Mouse (Mus musculus) limb, embryonic 13.5 days (tissue): ENCODE results near the gene Commd2. TPM values are rescaled to one million over a fixed set of nuclear protein-coding genes. Genes with fewer than 3 reads are reported as not detected.

ENCODE experiments used
- ATAC-seq: fragments of 200-750 bp; cut with Nextera tagmentation; 2 replicates; pipeline ENCODE4 v1.8.0; 2017; ENCODE audit warnings: low read depth, moderate number of reproducible peaks, moderate TSS enrichment; ENCODE audit not compliant: low FRiP score
- H3K27ac ChIP-seq: fragments of 300-500 bp; sonication (generic); 2 replicates; pipeline ENCODE4 v1.5.1; 2015; ENCODE audit warnings: inconsistent platforms, mild to moderate bottlenecking, moderate library complexity
- H3K27me3 ChIP-seq: fragments of 300-500 bp; sonication (generic); 2 replicates; pipeline ENCODE4 v1.6.1; 2015; ENCODE audit warnings: mild to moderate bottlenecking, inconsistent platforms
- H3K36me3 ChIP-seq: fragments of 300-500 bp; sonication (generic); 2 replicates; pipeline ENCODE4 v1.6.1; 2015; ENCODE audit warnings: inconsistent platforms, mild to moderate bottlenecking, moderate library complexity
- H3K4me1 ChIP-seq: fragments of 300-500 bp; sonication (generic); 2 replicates; pipeline ENCODE4 v1.6.1; 2015; ENCODE audit warnings: inconsistent platforms
- H3K4me2 ChIP-seq: fragments of 300-500 bp; sonication (generic); replicated peaks from 2 replicates; pipeline ENCODE4 v1.6.1; 2015; ENCODE audit warnings: inconsistent platforms, mild to moderate bottlenecking, moderate library complexity
- H3K4me3 ChIP-seq: fragments of 300-500 bp; sonication (generic); 2 replicates; pipeline ENCODE4 v1.5.1; 2015; ENCODE audit warnings: moderate library complexity, mild to moderate bottlenecking, inconsistent platforms
- H3K9ac ChIP-seq: fragments of 300-500 bp; sonication (generic); 2 replicates; pipeline ENCODE4 v1.6.1; 2015; ENCODE audit warnings: mild to moderate bottlenecking, inconsistent platforms
- H3K9me3 ChIP-seq: fragments of 300-500 bp; sonication (generic); 2 replicates; pipeline ENCODE4 v1.6.1; 2016; ENCODE audit warnings: inconsistent platforms
- WGBS: fragments of 180-500 bp; shearing (Covaris S2); methylation state at CpG from one replicate; pipeline ENCODE4 v1.1.7; 2015; 5-methylcytosine and 5-hydroxymethylcytosine counted together
- microRNA-seq: library from miRNA; unstranded; fragments of <30 nt; microRNA quantifications from one replicate; pipeline ENCODE4, GENCODE M21; 2016
- polyA plus RNA-seq: library from polyadenylated mRNA; unstranded; fragments of >200 nt; fragmentation: Nextera tagmentation; extraction: Ambion mirVana; gene quantifications from 2 replicates; pipeline ENCODE4 v1.2.1, GENCODE M21; 2015

Gene Commd2
- polyA plus RNA-seq, 1 experiment from 2014 or later, result 78.1 TPM

DNA sequence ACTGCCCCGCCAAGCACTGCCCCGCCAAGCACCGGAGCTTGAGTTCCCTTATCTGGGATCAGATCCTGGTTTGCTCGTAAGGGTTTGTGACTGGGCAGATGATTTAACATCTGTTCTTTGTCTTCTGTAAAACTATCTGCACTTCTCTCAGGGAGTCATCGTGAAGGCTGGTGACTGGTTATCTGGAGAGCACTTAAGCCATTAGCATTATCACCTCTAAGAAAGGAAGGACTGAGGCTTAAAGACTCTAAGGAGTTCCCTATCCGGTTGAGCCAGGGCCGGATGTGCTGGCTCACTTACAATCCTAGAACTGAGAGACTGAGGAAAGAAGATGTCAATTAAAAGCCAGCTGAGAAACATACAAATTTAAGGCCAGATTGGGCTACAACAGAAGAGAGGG is 39.7 kb downstream of the Commd2 start:
- ATAC-seq, result no peak
- no peak overlapping the region for H3K4me3 ChIP-seq
- no peaks in the 10 kb centered on the region for H3K27me3 ChIP-seq
- no peak overlapping the region for H3K27ac ChIP-seq
- H3K36me3 ChIP-seq, result no peaks in the 10 kb centered on the region
- no peak overlapping the region for H3K9ac ChIP-seq
- WGBS, result 45% methylated on average over 7 of the region's 7 CpGs
- H3K4me1 ChIP-seq, result no peaks in the 10 kb centered on the region
- H3K9me3 ChIP-seq, result no peaks in the 10 kb centered on the region
- no peak overlapping the region for H3K4me2 ChIP-seq

- no peak overlapping the region for H3K4me3 ChIP-seq
- H3K27me3 ChIP-seq, result no peaks in the 10 kb centered on the region
- H3K9me3 ChIP-seq, result no peaks in the 10 kb centered on the region
- peak overlapping the region; percentile 65; the same call in 1 of the 2 replicates for H3K27ac ChIP-seq
- H3K9ac ChIP-seq, result no peak overlapping the region
- ATAC-seq, result peak; percentile 89
- 11% methylated on average over 1 of the region's 1 CpGs for WGBS
- H3K4me2 ChIP-seq, result no peak overlapping the region
- H3K36me3 ChIP-seq, result no peaks in the 10 kb centered on the region
- H3K4me1 ChIP-seq, result peaks cover 10% of the 10 kb centered on the region
Measured at GRCm38 (mm10) chr3:57604618-57605015, 46.9 kb downstream of the Commd2 start.

DNA sequence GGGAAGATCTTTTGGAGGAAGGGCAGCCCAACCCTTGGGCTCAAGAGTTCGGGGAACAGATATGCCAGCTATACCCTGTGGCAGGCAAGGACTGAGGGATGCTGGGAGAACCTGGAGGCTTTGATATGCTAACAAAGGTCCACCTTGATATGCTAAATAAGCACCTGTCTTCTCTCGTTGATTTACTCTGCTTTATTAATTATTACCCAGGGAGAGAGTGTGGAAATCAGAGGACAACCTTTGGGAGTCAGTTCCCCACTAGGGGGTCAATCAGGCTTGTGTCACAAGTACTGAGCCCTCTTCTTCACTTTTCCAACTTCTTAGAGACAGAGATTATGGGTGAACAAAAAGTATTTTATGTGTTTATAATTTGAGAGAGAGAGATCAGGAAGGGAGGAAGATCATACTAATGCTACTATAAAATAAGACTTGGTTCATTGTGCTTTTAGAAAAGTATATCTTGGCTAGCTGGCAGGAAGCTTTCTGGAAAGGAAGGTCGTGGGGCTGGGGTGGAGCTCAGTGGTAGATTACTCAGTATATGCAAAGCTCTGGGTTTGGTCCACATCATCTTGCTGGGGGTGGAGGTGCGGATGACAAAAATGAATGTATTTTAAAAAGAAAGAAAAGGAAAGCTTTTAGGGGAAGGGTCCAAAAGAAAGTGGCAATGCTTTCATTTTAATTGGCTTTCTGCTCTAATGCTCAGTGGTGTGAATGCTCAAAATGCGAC is 47.5 kb downstream of the Commd2 start:
- Histone ChIP-seq H3K4me2 (no peak overlapping the region), H3K27me3 (no peaks in the 10 kb centered on the region), H3K9ac (no peak overlapping the region), H3K9me3 (no peaks in the 10 kb centered on the region), H3K36me3 (no peaks in the 10 kb centered on the region), H3K27ac (peak overlapping the region; percentile 65; the same call in 1 of the 2 replicates), H3K4me3 (no peak overlapping the region), H3K4me1 (peaks cover 10% of the 10 kb centered on the region)
- ATAC-seq, result peak; percentile 75
- WGBS, result 53% methylated on average over 5 of the region's 5 CpGs

DNA sequence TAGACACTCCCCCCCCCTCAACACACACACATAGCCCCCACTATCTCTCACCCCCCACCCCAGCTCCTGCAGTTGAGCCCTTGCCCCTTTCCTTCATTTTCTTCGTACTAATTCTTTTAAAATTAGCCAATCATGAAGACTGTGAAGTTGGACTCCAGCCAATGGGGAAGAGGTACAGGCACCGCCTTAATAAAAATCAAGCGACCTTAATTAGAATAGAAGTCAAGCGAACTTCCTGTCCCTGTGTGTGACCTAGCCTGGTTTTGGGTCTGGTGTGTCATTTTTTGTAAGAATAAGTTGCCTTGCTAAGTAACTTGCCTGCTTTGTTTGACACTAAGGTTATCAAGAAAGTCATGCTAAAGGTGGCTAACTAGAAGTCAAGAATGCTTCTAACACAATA is 48.9 kb downstream of the Commd2 start:
- no peaks in the 10 kb centered on the region for H3K27me3 ChIP-seq
- H3K36me3 ChIP-seq, result no peaks in the 10 kb centered on the region
- H3K9ac ChIP-seq, result no peak overlapping the region
- H3K9me3 ChIP-seq, result no peaks in the 10 kb centered on the region
- no peak overlapping the region for H3K4me3 ChIP-seq
- ATAC-seq, result no peak
- peaks cover 10% of the 10 kb centered on the region for H3K4me1 ChIP-seq
- 71% methylated on average over 4 of the region's 4 CpGs for WGBS
- H3K27ac ChIP-seq, result no peak overlapping the region
- no peak overlapping the region for H3K4me2 ChIP-seq

- no peaks in the 10 kb centered on the region for H3K36me3 ChIP-seq
- no peak overlapping the region for H3K27ac ChIP-seq
- no peaks in the 10 kb centered on the region for H3K4me1 ChIP-seq
- no peak overlapping the region for H3K4me2 ChIP-seq
- no peaks in the 10 kb centered on the region for H3K27me3 ChIP-seq
- no peak for ATAC-seq
- H3K9ac ChIP-seq, result no peak overlapping the region
- 63% methylated on average over 7 of the region's 7 CpGs for WGBS
- H3K9me3 ChIP-seq, result no peaks in the 10 kb centered on the region
- H3K4me3 ChIP-seq, result no peak overlapping the region
Measured at GRCm38 (mm10) chr3:57596566-57596965, 54.9 kb downstream of the Commd2 start.

DNA sequence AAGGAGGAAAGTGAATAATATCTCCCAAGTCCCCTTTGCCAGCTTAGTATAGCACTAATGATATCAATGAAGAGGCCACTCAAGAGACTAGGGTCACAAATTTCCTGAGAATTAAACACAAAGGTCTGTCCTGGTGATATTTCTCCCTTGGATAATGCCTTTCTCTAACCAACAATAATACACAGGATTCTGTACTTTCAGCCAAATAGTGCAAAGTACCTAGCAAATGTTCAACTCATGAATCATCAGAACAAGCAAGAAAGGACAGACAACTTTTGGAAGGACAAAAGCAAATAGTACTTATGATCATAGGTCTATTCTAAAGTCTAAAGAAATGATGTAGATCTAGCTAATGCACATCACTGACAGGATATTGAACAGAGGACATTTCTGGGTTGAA is 56.0 kb downstream of the Commd2 start:
- no peak overlapping the region for H3K9ac ChIP-seq
- no peaks in the 10 kb centered on the region for H3K27me3 ChIP-seq
- no peaks in the 10 kb centered on the region for H3K9me3 ChIP-seq
- H3K36me3 ChIP-seq, result no peaks in the 10 kb centered on the region
- no peak overlapping the region for H3K4me3 ChIP-seq
- H3K4me1 ChIP-seq, result no peaks in the 10 kb centered on the region
- H3K27ac ChIP-seq, result no peak overlapping the region
- no peak overlapping the region for H3K4me2 ChIP-seq
- no peak for ATAC-seq

Small RNA genes within 50 kb of the gene (microRNA-seq; reads per million reads assigned to microRNA genes)
- gene Mir6377, result not detected

Other genes starting within 250 kb of the Commd2 start
- 0.22 and 0.29 TPM in 2 replicates for gene Tm4sf4, start 226.4 kb downstream of the Commd2 start, polyA plus RNA-seq
- gene Wwtr1, start 75.8 kb downstream of the Commd2 start, polyA plus RNA-seq, result 25.9 and 27.7 TPM in 2 replicates
- gene Ankub1, start 41.1 kb upstream of the Commd2 start, polyA plus RNA-seq, result 0.09 TPM in 1 of 2 replicates, not detected in the other
- 63.0 and 77.0 TPM in 2 replicates for gene Rnf13, start 84.3 kb upstream of the Commd2 start, polyA plus RNA-seq
- 176 and 177 TPM in 2 replicates for gene Pfn2, start 196.4 kb upstream of the Commd2 start, polyA plus RNA-seq